Mouse (Mus musculus) MEL (cell line): ENCODE data around the gene Palm. TPM values are rescaled to one million over a fixed set of nuclear protein-coding genes. Genes with fewer than 3 reads are reported as not detected.

Source experiments
- DNase-seq: peaks from one replicate; pipeline ENCODE4 v3.0.0; 2011; ENCODE audit warnings: low read depth, low spot score
- H3K27ac ChIP-seq: 2 replicates; pipeline ENCODE4 v1.5.1; 2012; ENCODE audit warnings: low read depth, mild to moderate bottlenecking, control low read depth, low read length, moderate library complexity; ENCODE audit not compliant: control insufficient read depth
- H3K27me3 ChIP-seq, 2 experiments: fragments of 150-350 bp in 1 of 2; sonication (generic) in 1 of 2; 2 replicates each; pipeline ENCODE4 v1.6.1; 2012; ENCODE audit warnings: low read length in 2 of 2, mild to moderate bottlenecking in 2 of 2, improper control_type of control experiment in 1 of 2, moderate library complexity in 1 of 2; ENCODE audit not compliant: insufficient read depth in 2 of 2, control insufficient read depth in 1 of 2
- H3K36me3 ChIP-seq, 2 experiments: 2 replicates each; pipeline ENCODE4 v1.6.1; 2012 to 2014; ENCODE audit warnings: low read length in 2 of 2, improper control_type of control experiment in 1 of 2, inconsistent platforms in 1 of 2, mild to moderate bottlenecking in 1 of 2; ENCODE audit not compliant: insufficient read depth in 2 of 2, control insufficient read depth in 1 of 2
- H3K4me1 ChIP-seq, 2 experiments: fragments of 150-350 bp in 1 of 2; sonication (generic) in 1 of 2; 2 replicates each; pipeline ENCODE4 v1.6.1; 2012; ENCODE audit warnings: low read length in 2 of 2, improper control_type of control experiment in 1 of 2, mild to moderate bottlenecking in 1 of 2; ENCODE audit not compliant: insufficient read depth in 2 of 2, control insufficient read depth in 1 of 2
- H3K4me3 ChIP-seq, 2 experiments: fragments of 150-350 bp in 1 of 2; sonication (generic) in 1 of 2; 2 replicates each; pipeline ENCODE4 v1.5.1; 2012; ENCODE audit warnings: low read depth in 2 of 2, low read length in 2 of 2, mild to moderate bottlenecking in 2 of 2, moderate library complexity in 2 of 2, control low read depth in 1 of 2, improper control_type of control experiment in 1 of 2; ENCODE audit not compliant: control insufficient read depth in 1 of 2, insufficient read depth in 1 of 2
- H3K79me2 ChIP-seq: 2 replicates; pipeline ENCODE4 v1.6.1; 2012; ENCODE audit warnings: mild to moderate bottlenecking, low read length, moderate library complexity; ENCODE audit not compliant: control insufficient read depth, poor library complexity, insufficient read depth
- H3K9ac ChIP-seq: 2 replicates; pipeline ENCODE4 v1.6.1; 2012; ENCODE audit warnings: low read depth, mild to moderate bottlenecking, control low read depth, low read length, moderate library complexity; ENCODE audit not compliant: control insufficient read depth, poor library complexity, severe bottlenecking
- H3K9me3 ChIP-seq: fragments of 150-350 bp; sonication (generic); replicated peaks from 2 replicates; pipeline ENCODE4 v1.6.1; 2012; ENCODE audit warnings: mild to moderate bottlenecking, low read length, improper control_type of control experiment, moderate library complexity; ENCODE audit not compliant: insufficient read depth
- BHLHE40 ChIP-seq: IDR thresholded peaks from 2 replicates; pipeline ENCODE4 v1.6.1; 2012; ENCODE audit warnings: low read depth, mild to moderate bottlenecking, inconsistent platforms, low read length, improper control_type of control experiment, borderline replicate concordance
- CHD1 ChIP-seq: IDR thresholded peaks from 2 replicates; pipeline ENCODE4 v1.6.1; 2012; ENCODE audit warnings: low read depth, mild to moderate bottlenecking, inconsistent platforms, low read length, improper control_type of control experiment
- CHD2 ChIP-seq: IDR thresholded peaks from 2 replicates; pipeline ENCODE4 v1.6.1; 2011; ENCODE audit warnings: low read length, improper control_type of control experiment
- CTCF ChIP-seq, 3 experiments: IDR thresholded peaks in 2 of 3; conservative IDR thresholded peaks in 1 of 3; 2 replicates each; pipeline ENCODE4 v1.5.1; 2011 to 2012; ENCODE audit warnings: low read length in 3 of 3, low read depth in 2 of 3, mild to moderate bottlenecking in 2 of 3, improper control_type of control experiment in 1 of 3, inconsistent platforms in 1 of 3, mixed read lengths in 1 of 3, moderate library complexity in 1 of 3; ENCODE audit not compliant: control insufficient read depth in 1 of 3, insufficient read depth in 1 of 3, poor library complexity in 1 of 3, severe bottlenecking in 1 of 3
- E2F4 ChIP-seq: IDR thresholded peaks from 2 replicates; pipeline ENCODE4 v1.6.1; 2011; ENCODE audit warnings: low read depth, low read length, improper control_type of control experiment, borderline replicate concordance
- ELF1 ChIP-seq: IDR thresholded peaks from 2 replicates; pipeline ENCODE4 v1.6.1; 2014; ENCODE audit warnings: low read depth, mild to moderate bottlenecking, inconsistent platforms, low read length, improper control_type of control experiment, moderate library complexity
- GABPA ChIP-seq: IDR thresholded peaks from 2 replicates; pipeline ENCODE4 v1.6.1; 2012; ENCODE audit warnings: low read depth, mild to moderate bottlenecking, inconsistent platforms, low read length, improper control_type of control experiment, moderate library complexity
- GATA1 ChIP-seq: IDR thresholded peaks from 2 replicates; pipeline ENCODE4 v1.6.1; 2011; ENCODE audit warnings: low read depth, low read length, improper control_type of control experiment
- HCFC1 ChIP-seq: IDR thresholded peaks from 2 replicates; pipeline ENCODE4 v1.6.1; 2012; ENCODE audit warnings: low read depth, mild to moderate bottlenecking, inconsistent platforms, low read length, improper control_type of control experiment, moderate library complexity
- MAFK ChIP-seq: IDR thresholded peaks from 2 replicates; pipeline ENCODE4 v1.6.1; 2011; ENCODE audit warnings: low read depth, mild to moderate bottlenecking, low read length, improper control_type of control experiment, borderline replicate concordance
- MAX ChIP-seq: IDR thresholded peaks from 2 replicates; pipeline ENCODE4 v1.6.1; 2011; ENCODE audit warnings: low read length, improper control_type of control experiment
- MAZ ChIP-seq: IDR thresholded peaks from 2 replicates; pipeline ENCODE4 v1.6.1; 2012; ENCODE audit warnings: low read depth, mild to moderate bottlenecking, inconsistent platforms, low read length, improper control_type of control experiment
- MEF2A ChIP-seq: IDR thresholded peaks from 2 replicates; pipeline ENCODE4 v1.6.1; 2014; ENCODE audit warnings: low read depth, mild to moderate bottlenecking, inconsistent platforms, low read length, improper control_type of control experiment; ENCODE audit not compliant: poor library complexity, insufficient replicate concordance, severe bottlenecking; ENCODE audit errors: extremely low read depth
- MXI1 ChIP-seq: IDR thresholded peaks from 2 replicates; pipeline ENCODE4 v1.6.1; 2011; ENCODE audit warnings: mild to moderate bottlenecking, low read depth, low read length, improper control_type of control experiment
- MYB ChIP-seq: IDR thresholded peaks from 2 replicates; pipeline ENCODE4 v1.6.1; 2011; ENCODE audit warnings: mild to moderate bottlenecking, low read depth, low read length, improper control_type of control experiment
- MYC ChIP-seq: IDR thresholded peaks from 2 replicates; pipeline ENCODE4 v1.6.1; 2011; ENCODE audit warnings: low read depth, mild to moderate bottlenecking, low read length, improper control_type of control experiment, moderate library complexity
- NELFE ChIP-seq: IDR thresholded peaks from 2 replicates; pipeline ENCODE4 v1.6.1; 2011; ENCODE audit warnings: low read depth, low read length, improper control_type of control experiment
- NRF1 ChIP-seq: IDR thresholded peaks from 2 replicates; pipeline ENCODE4 v1.6.1; 2014; ENCODE audit warnings: low read depth, mild to moderate bottlenecking, inconsistent platforms, low read length, improper control_type of control experiment, moderate library complexity; ENCODE audit not compliant: poor library complexity, insufficient read depth, severe bottlenecking
- POLR2A ChIP-seq, 2 experiments: IDR thresholded peaks; 2 replicates each; pipeline ENCODE4 v1.6.1; 2011 to 2012; ENCODE audit warnings: low read length in 2 of 2, mild to moderate bottlenecking in 2 of 2, control low read depth in 1 of 2, improper control_type of control experiment in 1 of 2, low read depth in 1 of 2, moderate library complexity in 1 of 2; ENCODE audit not compliant: control insufficient read depth in 1 of 2, insufficient read depth in 1 of 2, poor library complexity in 1 of 2
- POLR2AphosphoS2 ChIP-seq: IDR thresholded peaks from 2 replicates; pipeline ENCODE4 v1.6.1; 2011; ENCODE audit warnings: low read length, improper control_type of control experiment
- POLR2AphosphoS5 ChIP-seq: IDR thresholded peaks from 2 replicates; pipeline ENCODE4 v1.6.1; 2012; ENCODE audit warnings: low read depth, borderline replicate concordance, mild to moderate bottlenecking, inconsistent platforms, low read length, moderate library complexity, mixed read lengths
- RAD21 ChIP-seq: IDR thresholded peaks from 2 replicates; pipeline ENCODE4 v1.6.1; 2011; ENCODE audit warnings: mild to moderate bottlenecking, low read depth, low read length, improper control_type of control experiment
- RCOR1 ChIP-seq: IDR thresholded peaks from 2 replicates; pipeline ENCODE4 v1.6.1; 2012; ENCODE audit warnings: low read depth, mild to moderate bottlenecking, inconsistent platforms, low read length, improper control_type of control experiment
- SIN3A ChIP-seq: IDR thresholded peaks from 2 replicates; pipeline ENCODE4 v1.6.1; 2012; ENCODE audit warnings: low read length, improper control_type of control experiment, inconsistent platforms
- TAL1 ChIP-seq: IDR thresholded peaks from 2 replicates; pipeline ENCODE4 v1.6.1; 2012; ENCODE audit warnings: mild to moderate bottlenecking, inconsistent platforms, low read length, moderate library complexity, mixed read lengths
- TBP ChIP-seq: IDR thresholded peaks from 2 replicates; pipeline ENCODE4 v1.8.0; 2011; ENCODE audit warnings: low read depth, low read length, improper control_type of control experiment
- TCF12 ChIP-seq: IDR thresholded peaks from 2 replicates; pipeline ENCODE4 v1.6.1; 2014; ENCODE audit warnings: low read depth, mild to moderate bottlenecking, inconsistent platforms, low read length, improper control_type of control experiment, moderate library complexity
- USF1 ChIP-seq: IDR thresholded peaks from 2 replicates; pipeline ENCODE4 v1.6.1; 2014; ENCODE audit warnings: low read depth, mild to moderate bottlenecking, inconsistent platforms, low read length, improper control_type of control experiment, moderate library complexity
- ZKSCAN1 ChIP-seq: IDR thresholded peaks from 2 replicates; pipeline ENCODE4 v1.6.1; 2012; ENCODE audit warnings: low read depth, mild to moderate bottlenecking, inconsistent platforms, low read length, improper control_type of control experiment, moderate library complexity
- ZMIZ1 ChIP-seq: IDR thresholded peaks from 2 replicates; pipeline ENCODE4 v1.6.1; 2012; ENCODE audit warnings: low read depth, mild to moderate bottlenecking, inconsistent platforms, low read length, improper control_type of control experiment, moderate library complexity
- ZNF384 ChIP-seq: IDR thresholded peaks from 2 replicates; pipeline ENCODE4 v1.6.1; 2012; ENCODE audit warnings: low read depth, mild to moderate bottlenecking, inconsistent platforms, low read length, improper control_type of control experiment
- polyA plus RNA-seq, 2 experiments: library from polyadenylated mRNA; stranded (reverse) in 1 of 2; unstranded in 1 of 2; fragments of >175 nt in 1 of 2; fragments of >200 nt in 1 of 2; gene quantifications; 2 replicates each; pipeline versions ENCODE4 v1.2.1 to v1.2.4; 2012; ENCODE audit warnings: low replicate concordance in 2 of 2, low read depth in 1 of 2; ENCODE audit not compliant: insufficient read length in 2 of 2, insufficient read depth in 1 of 2, missing spikeins in 1 of 2
- total RNA-seq: library from RNA; depleted of rRNA; stranded (reverse); fragments of 300-350 nt; gene quantifications from 2 replicates; pipeline ENCODE4 v1.2.3, GENCODE M21; 2012

Gene Palm
- total and polyA plus RNA-seq, 3 experiments = 4.8 to 15.5 TPM; not detected in 1

GRCm38 (mm10) chr10:79853860-79854795 lies 60.8 kb downstream of the Palm start, which contains the start of gene Ptbp1 (continued):
- TF ChIP-seq ELF1 (peak; percentile 91), GATA1 (no peak), ZKSCAN1 (no peak), MAZ (peak; percentile 90), TBP (peak; percentile 94)

DNA sequence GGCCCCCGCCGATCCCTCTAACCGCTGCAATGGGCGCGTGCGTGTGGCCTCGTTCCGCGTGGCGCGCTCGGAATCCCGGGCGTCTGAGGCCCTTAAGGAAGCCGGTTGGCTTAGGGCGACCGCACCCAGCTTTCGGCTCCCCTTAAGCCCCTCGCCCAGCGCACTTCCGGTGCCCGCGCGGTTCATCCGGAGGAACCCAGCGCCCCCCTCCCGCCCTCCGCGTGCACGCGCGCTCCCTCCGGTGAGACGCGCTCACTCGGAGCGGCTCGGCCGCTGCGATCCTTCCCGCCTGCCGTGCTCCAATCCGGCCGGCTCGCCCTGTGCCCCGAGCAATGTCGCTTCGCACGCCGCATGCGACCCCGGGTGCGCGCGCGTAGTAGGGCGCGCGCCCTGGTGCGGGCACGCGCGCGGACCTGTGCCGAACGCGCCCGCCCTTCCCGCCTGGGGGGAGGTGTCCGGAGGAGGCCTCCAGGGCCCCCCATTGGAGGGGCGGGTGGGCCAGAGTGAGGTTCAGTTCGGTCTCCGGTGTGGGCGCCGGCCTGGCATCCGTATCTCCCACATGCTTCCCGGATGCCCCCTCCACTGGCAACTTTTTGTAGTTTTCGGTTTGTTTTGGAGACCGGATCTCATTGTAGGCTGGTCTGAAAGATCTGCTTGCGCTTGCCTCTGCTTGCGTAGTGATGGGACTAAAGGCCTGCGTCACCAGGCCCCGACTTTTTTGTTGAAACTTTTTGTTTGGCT lies 61.6 kb downstream of the Palm start:
- Histone ChIP-seq H3K4me3 (peak overlapping the region; percentile 77 to 99), H3K9me3 (no peaks in the 10 kb centered on the region), H3K27me3 (no peaks in the 10 kb centered on the region), H3K27ac (peak overlapping the region; percentile 99), H3K79me2 (peaks cover 71% of the 10 kb centered on the region), H3K9ac (peak overlapping the region; percentile 100), H3K36me3 (peaks cover 5 to 32% of the 10 kb centered on the region in 2 experiments), H3K4me1 (peaks cover 2 to 37% of the 10 kb centered on the region in 2 experiments; a peak in 3 of 4 replicates)
- DNase-seq = peak; percentile 84
- TF ChIP-seq GATA1 (no peak), RCOR1 (no peak), BHLHE40 (no peak), HCFC1 (no peak), NRF1 (no peak), POLR2AphosphoS2 (peak; percentile 18; the same call in 1 of the 2 replicates), MEF2A (no peak), CHD1 (peak; percentile 94; the same call in 1 of the 2 replicates), GABPA (no peak), CHD2 (no peak), TAL1 (no peak), E2F4 (no peak), POLR2A (IDR thresholded peaks at IDR 0.05; ENCODE audit: control insufficient read depth in 1 of 2, insufficient read depth in 1 of 2, low read depth in 1 of 2, low read length in 2 of 2, poor library complexity in 1 of 2) (peak in 1 of 2 experiments; percentile 5; a peak in 2 of 4 replicates), MAX (peak; percentile 65; the same call in 1 of the 2 replicates), ZKSCAN1 (no peak), CTCF (IDR thresholded peaks at IDR 0.05 in 2 of 3, conservative IDR thresholded peaks at IDR 0.05 in 1 of 3; ENCODE audit: control insufficient read depth in 1 of 3, insufficient read depth in 1 of 3, low read depth in 2 of 3, low read length in 3 of 3, poor library complexity in 1 of 3, severe bottlenecking in 1 of 3) (no peak), MAFK (no peak), RAD21 (no peak), TBP (no peak), ELF1 (no peak; the same call in 1 of the 2 replicates), ZMIZ1 (peak; percentile 66; the same call in 1 of the 2 replicates), ZNF384 (no peak), MYC (peak; percentile 80), MXI1 (peak; percentile 65; the same call in 1 of the 2 replicates), MYB (no peak), NELFE (no peak), USF1 (no peak), TCF12 (no peak), SIN3A (peak; percentile 44), POLR2AphosphoS5 (no peak)
